Mouse (Mus musculus) ES-E14 (cell line): ENCODE data around the gene Cytl1.

Source experiments
- CHD2 ChIP-seq: IDR thresholded peaks from 2 replicates; pipeline ENCODE4 v1.6.1; 2014; ENCODE audit warnings: mild to moderate bottlenecking, low read depth, low read length, inconsistent platforms
- ZC3H11A ChIP-seq: IDR thresholded peaks from 2 replicates; pipeline ENCODE4 v1.6.1; 2012; ENCODE audit warnings: low read depth, mild to moderate bottlenecking, inconsistent platforms, low read length, borderline replicate concordance

GRCm38 (mm10) chr5:37784847-37785391 is 49.6 kb downstream of the Cytl1 start:
- TF ChIP-seq ZC3H11A (no peak), CHD2 (no peak)
